Mouse (Mus musculus): ENCODE results near the gene Irgm2.

Irgm2 gene

DNA sequence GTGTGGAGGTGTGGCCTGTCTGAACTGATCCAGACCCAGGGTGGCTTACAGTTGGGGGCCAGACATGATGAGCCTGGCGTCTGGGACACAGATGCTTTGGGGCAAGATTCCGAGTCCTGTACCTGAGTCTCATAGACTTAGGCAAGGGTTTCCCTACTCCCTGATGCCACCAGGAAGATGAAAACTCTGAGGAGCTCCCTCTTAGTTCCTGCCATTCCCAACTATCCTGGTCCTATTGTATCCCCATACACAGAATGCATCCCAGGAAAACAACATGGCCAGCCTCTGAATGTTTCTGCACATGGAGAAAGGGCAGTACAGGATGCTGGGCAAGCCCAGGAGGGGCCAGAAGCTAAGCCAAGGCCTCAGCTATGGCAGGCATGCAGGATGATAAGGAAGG lies 64.1 kb downstream of the Irgm2 start:
- no peak for DNase-seq

DNA sequence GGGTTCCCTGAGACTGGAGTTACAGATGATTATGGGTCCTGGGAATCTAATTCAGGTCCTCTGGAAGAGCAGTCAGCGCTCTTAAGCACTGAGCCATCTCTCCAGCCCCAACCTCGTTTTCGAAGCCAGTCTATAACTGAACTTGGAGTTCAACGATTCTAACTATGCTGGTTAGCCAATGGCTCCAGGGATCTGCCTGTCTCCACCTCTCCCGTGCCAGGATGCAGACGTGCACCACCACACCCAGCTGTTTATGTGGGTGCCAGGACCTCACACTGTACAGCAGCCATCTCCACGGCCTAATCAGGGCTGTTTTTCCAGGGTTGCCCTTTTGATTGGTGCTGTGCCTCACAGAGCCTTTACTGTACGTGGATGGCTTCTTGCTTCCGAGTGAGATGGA lies 65.1 kb downstream of the Irgm2 start:
- DNase-seq = no peak

- no peak for DNase-seq
Observed at GRCm38 (mm10) chr11:58268285-58268684, 68.9 kb downstream of the Irgm2 start.

All from kidney, postnatal 10 days (tissue).